ENCODE assay signal across 15 mouse cellular contexts in the genomic region with DNA sequence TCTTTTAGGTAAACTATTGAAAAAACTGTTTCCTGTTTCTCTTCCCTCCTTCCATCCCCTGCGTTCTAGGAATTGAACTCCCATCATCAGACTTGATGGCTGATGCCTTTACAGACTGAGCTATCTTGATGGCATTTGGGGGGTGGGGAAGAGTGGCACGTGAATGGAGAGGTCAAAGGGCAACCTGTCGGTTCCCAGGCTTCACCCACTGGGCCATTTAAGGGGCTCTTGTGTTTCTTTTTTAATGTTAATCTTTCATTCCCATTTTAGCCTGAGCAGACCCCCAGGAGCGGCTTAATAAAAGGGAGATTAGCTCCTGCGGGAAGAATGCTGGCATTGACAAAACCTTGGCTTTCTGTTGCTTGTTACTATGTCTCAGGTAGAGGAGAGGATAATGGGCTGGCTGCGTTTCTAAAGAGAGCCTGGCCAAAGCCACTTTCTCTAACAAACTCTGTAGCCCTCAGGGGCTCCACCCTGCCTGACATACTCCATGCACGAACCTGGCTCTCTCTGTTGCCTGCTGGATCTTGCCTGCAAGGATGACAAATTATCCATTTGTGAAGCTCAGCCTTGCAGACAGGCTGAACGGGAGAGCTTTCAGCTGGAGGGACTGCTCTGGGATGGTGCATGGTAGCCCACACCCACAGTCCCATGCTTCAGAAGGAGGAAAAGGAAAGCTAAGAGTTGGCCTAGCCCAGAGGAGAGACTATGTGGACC. TPM values are rescaled to one million over a fixed set of nuclear protein-coding genes. Genes with fewer than 3 reads are reported as not detected.
DNase-seq lines count a peak whose midpoint lies in the region; ATAC-seq lines count a peak whose summit lies in the region.
"Had no signal": no experiment of that assay in that cellular context is flagged by ENCODE, and none has a peak within 500 bp of the region (broad histone marks: within the 10 kb centered on the region; RNA-seq: fewer than 3 reads in every experiment).

No protein-coding gene starts in this region.

- WGBS in forebrain, embryonic 15.5 days, result 2% methylated on average over 8 of the region's 8 CpGs
- WGBS in midbrain, embryonic 10.5 days, result 4% methylated on average over 8 of the region's 8 CpGs

- no peak overlapping the region; the same call in 1 of the 2 replicates for H3K27ac ChIP-seq in forebrain, embryonic 15.5 days (replicated peaks)
- H3K27ac ChIP-seq in midbrain, embryonic 10.5 days (replicated peaks), result peak overlapping the region; percentile 81
- H3K27ac ChIP-seq: heart, embryonic 15.5 days; lung, embryonic 15.5 days had no signal

- no peak overlapping the region for H3K9ac ChIP-seq in forebrain, embryonic 15.5 days (replicated peaks)
- H3K9ac ChIP-seq: heart, embryonic 15.5 days; lung, embryonic 15.5 days had no signal

- ATAC-seq in forebrain, embryonic 15.5 days (replicated peaks), result peak; percentile 39; the same call in 1 of the 2 replicates
- no peak for ATAC-seq in cerebellum, adult (ENCODE audit: insufficient number of reproducible peaks, low FRiP score, low TSS enrichment)

- H3K27me3 ChIP-seq in forebrain, embryonic 15.5 days, result no peaks in the 10 kb centered on the region
- no peaks in the 10 kb centered on the region; the same call in 1 of the 2 replicates for H3K27me3 ChIP-seq in midbrain, embryonic 10.5 days (ENCODE audit: low read depth, poor library complexity, severe bottlenecking)
- H3K27me3 ChIP-seq: heart, embryonic 15.5 days; lung, embryonic 15.5 days had no signal

- H3K36me3 ChIP-seq in forebrain, embryonic 15.5 days, result no peaks in the 10 kb centered on the region
- H3K36me3 ChIP-seq in midbrain, embryonic 10.5 days, result peaks cover 24% of the 10 kb centered on the region
- H3K36me3 ChIP-seq: heart, embryonic 15.5 days had no signal

- H3K4me1 ChIP-seq in forebrain, embryonic 15.5 days, result peaks cover 4% of the 10 kb centered on the region; the same call in 1 of the 2 replicates
- peaks cover 66% of the 10 kb centered on the region for H3K4me1 ChIP-seq in midbrain, embryonic 10.5 days
- H3K4me1 ChIP-seq: heart, embryonic 15.5 days had no signal

- no peak overlapping the region for H3K4me3 ChIP-seq in forebrain, embryonic 15.5 days
- H3K4me3 ChIP-seq in midbrain, embryonic 10.5 days, result no peak overlapping the region
- H3K4me3 ChIP-seq: heart, embryonic 15.5 days; lung, embryonic 15.5 days; myocyte had no signal

- no peak overlapping the region for H3K4me2 ChIP-seq in forebrain, embryonic 15.5 days (replicated peaks)
- H3K4me2 ChIP-seq: heart, embryonic 15.5 days; lung, embryonic 15.5 days had no signal

- peak; percentile 99 for DNase-seq in ES-CJ7 (ENCODE audit: low read depth, low spot score)
- DNase-seq in embryo, embryonic 10 days (ENCODE audit: low spot score), result peak; percentile 54
- DNase-seq in midbrain, embryonic 10.5 days (ENCODE audit: low spot score), result peak; percentile 78
- no peak for DNase-seq in Muller cell, postnatal 12 days (ENCODE audit: inconsistent ontology term)
- DNase-seq in gastrocnemius, postnatal 25 days, result no peak
- no peak for DNase-seq in right cerebral cortex, adult 2 months (ENCODE audit: low spot score in 2 of 2)
- DNase-seq: adrenal gland, postnatal 14 days; cerebellum, postnatal 25 days; kidney, adult 2 months; thymus, postnatal 4 days had no signal

- no peaks in the 10 kb centered on the region for H3K9me3 ChIP-seq in forebrain, embryonic 15.5 days
- no peaks in the 10 kb centered on the region for H3K9me3 ChIP-seq in midbrain, embryonic 10.5 days (replicated peaks)
- H3K9me3 ChIP-seq: heart, embryonic 15.5 days; lung, embryonic 15.5 days had no signal

RNA-seq across cellular contexts. Expression of gene Aebp2, which starts 19.1 kb away (rescaled TPM):
- 7.5 and 9.0 TPM in 2 replicates for polyA plus RNA-seq in forebrain, embryonic 15.5 days (2015; fragmentation: Nextera tagmentation; extraction: Ambion mirVana)
- 12.3 and 14.9 TPM in 2 replicates for polyA plus RNA-seq in midbrain, embryonic 10.5 days (2016; fragmentation: Nextera tagmentation; extraction: Ambion mirVana)
- 10 to 100 TPM; 29.2 to 30.3 TPM for total RNA-seq in gastrocnemius, postnatal 25 days (2021)

Comparison
In these comparisons a context has a peak if more than half of its experiments do, and no peak if none do; other contexts are left out.
1. DNase-seq: peak in ES-CJ7 (single experiment), embryo, embryonic 10 days (single experiment) and midbrain, embryonic 10.5 days (single experiment); none in Muller cell, postnatal 12 days (single experiment), gastrocnemius, postnatal 25 days (single experiment) and right cerebral cortex, adult 2 months (0 of 2).